Mouse (Mus musculus): ENCODE results near the gene Slc36a1. TPM values are rescaled to one million over a fixed set of nuclear protein-coding genes. Genes with fewer than 3 reads are reported as not detected.

Slc36a1 gene
- polyA plus RNA-seq, 1 experiment from 2014 or later = 4.7 TPM

GRCm38 (mm10) chr11:55234791-55235190 lies 30.6 kb downstream of the Slc36a1 start:
- H3K27me3 ChIP-seq (replicated peaks) = no peaks in the 10 kb centered on the region
- 87% methylated on average over 4 of the region's 4 CpGs for WGBS

GRCm38 (mm10) chr11:55236815-55237214 lies 32.7 kb downstream of the Slc36a1 start:
- Histone ChIP-seq H3K4me3 (replicated peaks) (no peak overlapping the region), H3K9me3 (replicated peaks) (no peaks in the 10 kb centered on the region), H3K36me3 (peaks cover 16% of the 10 kb centered on the region), H3K27me3 (replicated peaks) (no peaks in the 10 kb centered on the region), H3K27ac (replicated peaks) (no peak overlapping the region), H3K9ac (replicated peaks) (no peak overlapping the region), H3K4me2 (no peak overlapping the region), H3K4me1 (no peaks in the 10 kb centered on the region)
- no peak for ATAC-seq (ENCODE audit: low FRiP score)
- WGBS = 76% methylated on average over 1 of the region's 1 CpGs

More at GRCm38 (mm10) chr11:55234791-55235190, 30.6 kb downstream of the Slc36a1 start:
- no peak overlapping the region for H3K4me3 ChIP-seq (replicated peaks)
- no peaks in the 10 kb centered on the region for H3K4me1 ChIP-seq
- H3K4me2 ChIP-seq = no peak overlapping the region
- no peak overlapping the region for H3K9ac ChIP-seq (replicated peaks)
- H3K9me3 ChIP-seq (replicated peaks) = no peaks in the 10 kb centered on the region
- peaks cover 32% of the 10 kb centered on the region for H3K36me3 ChIP-seq
- no peak overlapping the region for H3K27ac ChIP-seq (replicated peaks)
- no peak for ATAC-seq (ENCODE audit: low FRiP score)

- Histone ChIP-seq H3K4me1 (no peaks in the 10 kb centered on the region), H3K27ac (replicated peaks) (no peak overlapping the region), H3K9me3 (replicated peaks) (no peaks in the 10 kb centered on the region), H3K36me3 (0 out of 2 replicates have a peak, but pooled peaks cover 3% of the 10 kb centered on the region), H3K4me3 (replicated peaks) (no peak overlapping the region), H3K27me3 (replicated peaks) (no peaks in the 10 kb centered on the region), H3K9ac (replicated peaks) (no peak overlapping the region), H3K4me2 (no peak overlapping the region)
- ATAC-seq (ENCODE audit: low FRiP score) = no peak
- WGBS = 83% methylated on average over 3 of the region's 3 CpGs
Observed at GRCm38 (mm10) chr11:55239496-55239895, 35.3 kb downstream of the Slc36a1 start.

GRCm38 (mm10) chr11:55240556-55240955 lies 36.4 kb downstream of the Slc36a1 start:
- 66% methylated on average over 7 of the region's 7 CpGs for WGBS
- H3K4me1 ChIP-seq = no peaks in the 10 kb centered on the region
- H3K4me2 ChIP-seq = no peak overlapping the region
- ATAC-seq (ENCODE audit: low FRiP score) = no peak
- no peaks in the 10 kb centered on the region for H3K36me3 ChIP-seq
- H3K27ac ChIP-seq (replicated peaks) = no peak overlapping the region
- no peak overlapping the region for H3K4me3 ChIP-seq (replicated peaks)
- no peaks in the 10 kb centered on the region for H3K27me3 ChIP-seq (replicated peaks)
- no peak overlapping the region for H3K9ac ChIP-seq (replicated peaks)
- no peaks in the 10 kb centered on the region for H3K9me3 ChIP-seq (replicated peaks)

GRCm38 (mm10) chr11:55250527-55250926 lies 46.4 kb downstream of the Slc36a1 start:
- Histone ChIP-seq H3K4me2 (no peak overlapping the region), H3K9ac (replicated peaks) (no peak overlapping the region), H3K4me3 (replicated peaks) (no peak overlapping the region), H3K27ac (replicated peaks) (no peak overlapping the region), H3K27me3 (replicated peaks) (no peaks in the 10 kb centered on the region), H3K36me3 (no peaks in the 10 kb centered on the region), H3K4me1 (no peaks in the 10 kb centered on the region), H3K9me3 (replicated peaks) (no peaks in the 10 kb centered on the region)
- 79% methylated on average over 6 of the region's 6 CpGs for WGBS
- ATAC-seq (ENCODE audit: low FRiP score) = no peak

- H3K27ac ChIP-seq (replicated peaks) = no peak overlapping the region
- no peaks in the 10 kb centered on the region for H3K4me1 ChIP-seq
- WGBS = 92% methylated on average over 9 of the region's 9 CpGs
- no peaks in the 10 kb centered on the region for H3K9me3 ChIP-seq (replicated peaks)
- H3K9ac ChIP-seq (replicated peaks) = no peak overlapping the region
- no peaks in the 10 kb centered on the region for H3K27me3 ChIP-seq (replicated peaks)
- no peak for ATAC-seq (ENCODE audit: low FRiP score)
- H3K36me3 ChIP-seq = no peaks in the 10 kb centered on the region
- H3K4me2 ChIP-seq = no peak overlapping the region
- no peak overlapping the region for H3K4me3 ChIP-seq (replicated peaks)
Observed at GRCm38 (mm10) chr11:55253391-55253790, 49.2 kb downstream of the Slc36a1 start.

- no peak for ATAC-seq (ENCODE audit: low FRiP score)
- H3K4me1 ChIP-seq = no peaks in the 10 kb centered on the region
- H3K4me2 ChIP-seq = no peak overlapping the region
Observed at GRCm38 (mm10) chr11:55261105-55261504, 57.0 kb downstream of the Slc36a1 start.

GRCm38 (mm10) chr11:55262000-55262399 lies 57.9 kb downstream of the Slc36a1 start:
- H3K4me2 ChIP-seq = no peak overlapping the region
- no peak overlapping the region for H3K27ac ChIP-seq (replicated peaks)
- no peak overlapping the region for H3K9ac ChIP-seq (replicated peaks)
- ATAC-seq (ENCODE audit: low FRiP score) = no peak
- no peaks in the 10 kb centered on the region for H3K4me1 ChIP-seq
- no peaks in the 10 kb centered on the region for H3K9me3 ChIP-seq (replicated peaks)
- WGBS = 73% methylated on average over 5 of the region's 5 CpGs
- no peaks in the 10 kb centered on the region for H3K27me3 ChIP-seq (replicated peaks)
- no peaks in the 10 kb centered on the region for H3K36me3 ChIP-seq
- H3K4me3 ChIP-seq (replicated peaks) = no peak overlapping the region

More at GRCm38 (mm10) chr11:55261105-55261504, 57.0 kb downstream of the Slc36a1 start:
- Histone ChIP-seq H3K27me3 (replicated peaks) (no peaks in the 10 kb centered on the region), H3K9ac (replicated peaks) (no peak overlapping the region), H3K9me3 (replicated peaks) (no peaks in the 10 kb centered on the region), H3K27ac (replicated peaks) (no peak overlapping the region), H3K4me3 (replicated peaks) (no peak overlapping the region), H3K36me3 (no peaks in the 10 kb centered on the region)
- WGBS = 89% methylated on average over 4 of the region's 4 CpGs

GRCm38 (mm10) chr11:55264318-55264717 lies 60.2 kb downstream of the Slc36a1 start:
- no peak overlapping the region for H3K4me3 ChIP-seq (replicated peaks)
- H3K4me2 ChIP-seq = no peak overlapping the region
- H3K4me1 ChIP-seq = no peaks in the 10 kb centered on the region
- no peaks in the 10 kb centered on the region for H3K36me3 ChIP-seq
- no peak for ATAC-seq (ENCODE audit: low FRiP score)
- no peaks in the 10 kb centered on the region for H3K27me3 ChIP-seq (replicated peaks)
- no peaks in the 10 kb centered on the region for H3K9me3 ChIP-seq (replicated peaks)
- no peak overlapping the region for H3K9ac ChIP-seq (replicated peaks)
- 93% methylated on average over 2 of the region's 2 CpGs for WGBS
- H3K27ac ChIP-seq (replicated peaks) = no peak overlapping the region

GRCm38 (mm10) chr11:55265647-55266046 lies 61.5 kb downstream of the Slc36a1 start:
- Histone ChIP-seq H3K4me1 (no peaks in the 10 kb centered on the region), H3K4me3 (replicated peaks) (no peak overlapping the region), H3K9me3 (replicated peaks) (no peaks in the 10 kb centered on the region), H3K36me3 (no peaks in the 10 kb centered on the region), H3K9ac (replicated peaks) (no peak overlapping the region), H3K27me3 (replicated peaks) (no peaks in the 10 kb centered on the region), H3K27ac (replicated peaks) (no peak overlapping the region), H3K4me2 (no peak overlapping the region)
- ATAC-seq (ENCODE audit: low FRiP score) = no peak
- 64% methylated on average over 2 of the region's 2 CpGs for WGBS

GRCm38 (mm10) chr11:55268580-55268979 lies 64.4 kb downstream of the Slc36a1 start:
- Histone ChIP-seq H3K36me3 (no peaks in the 10 kb centered on the region), H3K27ac (replicated peaks) (no peak overlapping the region), H3K9me3 (replicated peaks) (no peaks in the 10 kb centered on the region), H3K9ac (replicated peaks) (no peak overlapping the region), H3K4me3 (replicated peaks) (no peak overlapping the region), H3K4me2 (no peak overlapping the region), H3K27me3 (replicated peaks) (no peaks in the 10 kb centered on the region), H3K4me1 (no peaks in the 10 kb centered on the region)
- WGBS = 89% methylated on average over 6 of the region's 6 CpGs
- no peak for ATAC-seq (ENCODE audit: low FRiP score)

- Histone ChIP-seq H3K27me3 (replicated peaks) (no peaks in the 10 kb centered on the region), H3K9me3 (replicated peaks) (no peaks in the 10 kb centered on the region), H3K9ac (replicated peaks) (no peak overlapping the region), H3K4me3 (replicated peaks) (no peak overlapping the region), H3K4me2 (no peak overlapping the region), H3K36me3 (no peaks in the 10 kb centered on the region), H3K27ac (replicated peaks) (no peak overlapping the region), H3K4me1 (no peaks in the 10 kb centered on the region)
- 89% methylated on average over 6 of the region's 6 CpGs for WGBS
- no peak for ATAC-seq (ENCODE audit: low FRiP score)
Observed at GRCm38 (mm10) chr11:55274756-55275155, 70.6 kb downstream of the Slc36a1 start.

Measured in neural tube, embryonic 15.5 days (tissue).